Mouse (Mus musculus) erythroblast, embryonic 14.5 days (primary cell): ENCODE results near the gene Inava. TPM values are rescaled to one million over a fixed set of nuclear protein-coding genes. Genes with fewer than 3 reads are reported as not detected.

Source experiments
- H3K27me3 ChIP-seq: 2 replicates; pipeline ENCODE4 v1.6.1; 2012; ENCODE audit warnings: inconsistent platforms; ENCODE audit not compliant: control insufficient read depth
- H3K36me3 ChIP-seq: 2 replicates; pipeline ENCODE4 v1.6.1; 2012; ENCODE audit warnings: mild to moderate bottlenecking, inconsistent platforms; ENCODE audit not compliant: control insufficient read depth
- H3K4me1 ChIP-seq: 2 replicates; pipeline ENCODE4 v1.6.1; 2012; ENCODE audit warnings: inconsistent platforms; ENCODE audit not compliant: control insufficient read depth
- H3K4me3 ChIP-seq: replicated peaks from 2 replicates; pipeline ENCODE3; 2012; ENCODE audit warnings: moderate library complexity, mild to moderate bottlenecking, inconsistent platforms
- H3K9me3 ChIP-seq: 2 replicates; pipeline ENCODE4 v1.6.1; 2012; ENCODE audit warnings: low read length, inconsistent platforms, mixed read lengths; ENCODE audit not compliant: control insufficient read depth
- GATA1 ChIP-seq: IDR thresholded peaks from 2 replicates; pipeline ENCODE4 v1.6.1; 2012; ENCODE audit warnings: low read length, inconsistent platforms, mixed read lengths
- TAL1 ChIP-seq: IDR thresholded peaks from 3 replicates; pipeline ENCODE4 v1.6.1; 2012; ENCODE audit warnings: low read length, inconsistent platforms, mixed read lengths
- polyA plus RNA-seq: library from polyadenylated mRNA; stranded (reverse); fragments of >175 nt; gene quantifications from 2 replicates; pipeline ENCODE4 v1.2.3, GENCODE M21; 2012

The Inava gene
- not detected in 2 replicates for polyA plus RNA-seq

DNA sequence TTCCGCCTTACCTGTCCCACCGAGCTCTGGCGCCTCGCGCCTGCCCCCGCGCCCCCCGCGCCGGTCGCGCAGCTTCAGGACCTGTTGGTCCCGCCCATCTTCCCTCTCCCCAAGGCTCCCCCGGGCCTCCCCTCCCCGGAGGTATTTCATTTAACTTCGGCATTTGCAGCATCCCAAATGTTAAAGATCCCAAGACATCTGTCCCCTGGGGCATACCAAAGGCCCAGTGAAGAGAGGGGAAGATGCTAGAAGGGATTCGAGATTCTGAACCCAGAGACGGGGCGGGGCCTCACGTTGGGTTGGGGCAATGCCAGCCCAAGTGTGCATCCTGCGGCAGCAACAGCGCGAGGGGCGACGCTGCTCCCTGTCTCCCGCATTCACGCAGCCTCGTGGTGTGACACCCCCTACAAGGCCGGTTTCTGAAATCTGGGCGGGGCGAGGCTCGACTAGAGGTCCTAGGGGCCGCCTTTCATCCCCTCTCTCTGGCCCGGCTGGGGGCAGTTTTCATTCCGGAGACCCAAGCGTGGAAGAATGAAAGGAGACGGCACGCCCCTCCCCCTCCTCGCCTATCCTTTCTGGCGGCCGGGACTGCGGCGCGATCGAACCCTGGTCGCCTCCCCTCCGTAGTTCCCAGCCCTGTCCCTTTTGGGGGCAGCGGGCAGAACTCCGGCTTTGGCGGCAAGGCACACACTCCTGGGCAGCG is at the start of gene Inava:
Gene Inava (minus strand): TSS at position 373 of the 703 bp plus-strand sequence.
- Histone ChIP-seq H3K4me3 (peak within 1 kb of the TSS; percentile 53), H3K9me3 (peaks cover 4% of the 10 kb centered on the region; the same call in 1 of the 2 replicates), H3K27me3 (peaks cover 81% of the 10 kb centered on the region), H3K4me1 (peaks cover 14% of the 10 kb centered on the region), H3K36me3 (no peaks in the 10 kb centered on the region)
- TF ChIP-seq GATA1 (no peak), TAL1 (no peak)

DNA sequence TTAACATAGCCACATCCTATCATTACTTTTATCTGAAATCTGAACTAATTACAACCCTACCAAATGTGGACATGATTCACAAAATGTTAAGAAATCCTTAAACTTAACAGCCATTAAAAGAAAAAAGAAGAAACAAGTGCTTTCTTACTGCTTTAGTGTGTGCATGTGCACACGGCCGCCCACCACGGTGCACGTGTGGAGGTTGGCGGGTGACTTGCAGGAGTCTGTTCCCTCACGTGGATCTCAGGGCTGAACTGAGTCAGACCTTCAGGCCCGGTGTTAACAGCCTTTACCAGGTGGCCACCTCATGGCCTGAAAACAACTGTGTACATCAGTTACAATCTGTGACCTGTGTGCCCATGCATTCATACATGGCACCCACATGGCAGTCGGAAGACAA is 43.3 kb upstream of the Inava start:
- Histone ChIP-seq H3K9me3 (0 out of 2 replicates have a peak, but pooled peaks cover 3% of the 10 kb centered on the region), H3K4me3 (no peak overlapping the region), H3K36me3 (peaks cover 100% of the 10 kb centered on the region), H3K4me1 (no peaks in the 10 kb centered on the region), H3K27me3 (no peaks in the 10 kb centered on the region)
- TF ChIP-seq GATA1 (no peak), TAL1 (no peak)

DNA sequence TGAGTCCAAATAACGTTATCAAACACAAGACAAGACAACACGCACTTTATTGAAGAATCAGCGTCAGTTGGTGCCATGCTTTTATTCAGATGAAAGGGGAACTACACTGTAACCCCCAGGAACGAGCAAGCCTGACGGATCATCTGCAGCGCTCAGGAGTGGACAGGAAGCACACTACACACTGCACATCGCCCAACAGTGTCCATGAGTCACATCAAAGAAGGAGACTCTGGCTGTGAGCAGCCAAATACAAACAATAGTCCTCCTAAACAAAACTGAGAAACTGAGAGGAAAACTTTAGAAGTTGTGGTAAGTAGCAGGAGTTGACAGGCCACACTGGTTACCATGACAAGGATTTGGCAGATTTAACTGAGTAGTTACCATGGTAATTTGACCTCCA is 34.2 kb upstream of the Inava start:
- TF ChIP-seq GATA1 (no peak), TAL1 (no peak)
- Histone ChIP-seq H3K36me3 (peaks cover 59% of the 10 kb centered on the region), H3K4me1 (no peaks in the 10 kb centered on the region), H3K4me3 (no peak overlapping the region), H3K9me3 (no peaks in the 10 kb centered on the region), H3K27me3 (peaks cover 9% of the 10 kb centered on the region)

DNA sequence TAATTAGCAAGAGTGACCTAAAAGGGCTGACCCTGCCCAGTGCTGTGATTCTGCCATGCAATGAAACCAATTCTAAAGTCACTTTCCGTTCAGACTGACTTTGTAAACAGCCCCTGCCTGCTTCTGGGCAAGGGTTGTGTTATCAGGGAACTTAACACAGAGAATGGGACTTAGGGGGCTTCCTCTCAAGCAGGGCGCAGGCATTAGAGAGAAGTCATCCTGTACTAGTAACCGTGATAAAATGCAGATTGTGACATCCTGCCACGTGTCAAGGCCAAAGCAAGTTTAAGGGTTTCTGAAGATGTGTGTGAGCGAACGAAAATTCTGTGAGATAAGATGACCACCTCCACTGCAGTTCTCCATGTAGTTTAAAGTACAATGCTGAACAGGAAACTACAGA is 32.1 kb upstream of the Inava start:
- Histone ChIP-seq H3K27me3 (peaks cover 29% of the 10 kb centered on the region), H3K4me3 (no peak overlapping the region)
- TF ChIP-seq TAL1 (no peak), GATA1 (no peak)

DNA sequence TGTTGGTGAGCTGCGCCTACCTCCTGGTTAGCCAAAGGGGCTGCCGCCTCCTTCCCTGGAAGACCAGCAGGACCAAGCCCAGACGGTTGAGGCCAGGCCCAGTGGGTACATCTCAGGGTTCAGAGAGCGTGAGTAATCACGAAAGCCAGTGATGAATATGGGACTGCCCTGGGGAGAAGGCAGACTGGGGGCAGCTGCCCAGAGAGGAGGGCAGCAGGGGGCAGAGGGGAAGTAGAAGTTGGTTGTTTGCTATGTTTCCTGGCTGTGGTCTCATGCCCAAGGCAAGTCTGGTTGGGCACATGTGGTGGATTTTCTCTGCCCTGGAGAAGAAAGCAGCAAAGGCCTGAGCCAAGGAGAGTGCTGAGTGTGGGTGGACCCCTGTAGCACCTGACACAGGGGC is 29.3 kb upstream of the Inava start:
- peaks cover 11% of the 10 kb centered on the region for H3K36me3 ChIP-seq
- H3K4me1 ChIP-seq, result peaks cover 10% of the 10 kb centered on the region
- H3K9me3 ChIP-seq, result peaks cover 5% of the 10 kb centered on the region; the same call in 1 of the 2 replicates
- H3K4me3 ChIP-seq, result no peak overlapping the region
- no peak for TF ChIP-seq TAL1
- TF ChIP-seq GATA1, result no peak
- H3K27me3 ChIP-seq, result peaks cover 57% of the 10 kb centered on the region

More for the DNA sequence above, 32.1 kb upstream of the Inava start:
- Histone ChIP-seq H3K9me3 (no peaks in the 10 kb centered on the region), H3K4me1 (no peaks in the 10 kb centered on the region), H3K36me3 (peaks cover 38% of the 10 kb centered on the region)

DNA sequence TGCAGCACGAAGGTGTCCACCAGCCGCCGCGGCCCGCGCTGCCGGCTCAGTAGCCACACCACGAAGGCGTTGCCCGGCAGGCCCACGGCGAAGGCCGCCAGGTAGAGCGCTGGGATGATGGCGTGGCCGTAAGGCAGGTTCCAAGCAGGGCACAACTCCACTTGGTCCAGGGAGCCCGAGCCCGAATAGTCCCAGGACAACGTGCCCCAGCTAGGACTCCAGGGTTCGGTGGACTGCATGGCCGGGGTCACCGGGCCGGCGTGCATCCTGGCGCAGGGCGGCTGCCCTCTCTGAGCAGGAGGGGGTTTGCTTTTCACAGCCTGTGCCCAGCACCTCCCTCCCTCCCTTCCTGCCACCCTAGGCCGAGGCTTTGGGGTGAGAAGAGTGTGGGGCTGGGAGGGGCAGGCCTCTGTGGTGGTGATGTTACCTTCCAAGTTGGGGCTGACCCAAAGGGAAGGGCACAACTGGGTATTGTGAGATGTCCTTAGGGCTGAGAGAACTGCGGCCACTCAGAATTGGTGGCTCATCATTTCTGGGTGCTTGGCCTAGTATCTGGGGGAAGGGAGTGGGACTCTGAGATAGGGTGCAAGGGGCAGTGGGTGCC is 26.7 kb upstream of the Inava start, which contains the start of gene Gpr25:
Gene Gpr25 (minus strand): TSS at position 239 of the 604 bp plus-strand sequence.
- peaks cover 5% of the 10 kb centered on the region; the same call in 1 of the 2 replicates for H3K9me3 ChIP-seq
- no peak for TF ChIP-seq GATA1
- TF ChIP-seq TAL1, result no peak
- H3K36me3 ChIP-seq, result no peaks in the 10 kb centered on the region
- H3K4me3 ChIP-seq, result peak within 1 kb of the TSS; percentile 25
- peaks cover 82% of the 10 kb centered on the region for H3K27me3 ChIP-seq
- peaks cover 10% of the 10 kb centered on the region for H3K4me1 ChIP-seq

DNA sequence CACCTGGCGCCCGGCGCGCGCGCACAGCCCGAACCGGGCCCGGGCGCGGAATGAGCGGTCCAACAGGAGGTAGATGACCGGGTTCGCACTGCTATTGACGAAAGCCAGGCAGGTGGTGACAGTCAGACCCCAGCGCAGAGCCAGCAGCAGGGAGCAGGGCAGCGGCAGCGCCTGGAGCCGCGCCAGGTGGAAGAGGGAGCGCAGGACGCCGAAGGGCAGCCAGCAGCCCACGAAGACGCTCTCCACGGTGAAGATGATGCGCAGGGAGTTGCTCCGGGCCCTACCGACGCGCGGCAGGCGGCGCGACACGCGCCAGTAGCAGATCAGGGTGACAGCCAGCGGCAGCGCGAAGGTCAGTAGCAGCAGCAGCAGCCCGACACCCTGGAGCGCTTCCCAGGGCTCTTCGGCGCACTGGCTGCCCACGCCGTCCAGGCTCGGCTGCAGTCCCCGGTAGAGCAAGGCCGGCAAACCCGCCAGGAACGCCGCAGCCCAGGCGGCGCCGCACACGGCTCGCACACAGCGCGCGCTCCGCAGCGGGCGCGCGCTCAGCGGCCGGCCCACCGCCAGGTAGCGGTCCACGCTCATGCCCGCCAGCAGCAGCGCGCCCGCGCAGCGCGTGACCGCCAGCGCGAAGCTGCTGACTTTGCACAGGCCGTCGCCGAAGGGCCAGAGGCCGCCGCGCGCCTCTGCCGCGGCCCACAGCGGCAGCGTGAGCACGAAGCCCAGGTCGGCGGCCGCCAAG is 26.0 kb upstream of the Inava start:
- peaks cover 10% of the 10 kb centered on the region for H3K4me1 ChIP-seq
- H3K4me3 ChIP-seq, result peak overlapping the region; percentile 25
- TF ChIP-seq TAL1 (no peak), GATA1 (no peak)
- peaks cover 5% of the 10 kb centered on the region; the same call in 1 of the 2 replicates for H3K9me3 ChIP-seq
- peaks cover 88% of the 10 kb centered on the region for H3K27me3 ChIP-seq
- no peaks in the 10 kb centered on the region for H3K36me3 ChIP-seq

DNA sequence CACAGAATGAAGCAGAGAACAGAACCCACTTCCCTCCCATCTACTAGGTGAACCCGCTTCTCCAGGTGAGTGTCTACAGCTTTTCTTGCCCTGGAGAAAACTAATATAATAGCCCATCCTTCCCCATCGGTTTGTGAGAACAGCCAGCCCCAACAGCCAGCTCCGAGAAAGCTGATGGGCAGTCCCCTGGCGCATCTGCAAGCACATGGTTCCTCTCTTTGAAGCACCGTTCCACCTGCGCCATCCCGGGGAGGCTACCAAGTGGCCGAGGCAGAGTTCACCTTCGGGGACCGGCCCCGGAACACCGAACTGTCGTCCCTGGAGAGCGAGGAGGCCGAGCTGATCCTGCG is 25.5 kb upstream of the Inava start:
- TF ChIP-seq GATA1 (no peak), TAL1 (no peak)
- Histone ChIP-seq H3K27me3 (peaks cover 89% of the 10 kb centered on the region), H3K4me3 (no peak overlapping the region), H3K4me1 (peaks cover 10% of the 10 kb centered on the region), H3K9me3 (peaks cover 5% of the 10 kb centered on the region; the same call in 1 of the 2 replicates), H3K36me3 (no peaks in the 10 kb centered on the region)

DNA sequence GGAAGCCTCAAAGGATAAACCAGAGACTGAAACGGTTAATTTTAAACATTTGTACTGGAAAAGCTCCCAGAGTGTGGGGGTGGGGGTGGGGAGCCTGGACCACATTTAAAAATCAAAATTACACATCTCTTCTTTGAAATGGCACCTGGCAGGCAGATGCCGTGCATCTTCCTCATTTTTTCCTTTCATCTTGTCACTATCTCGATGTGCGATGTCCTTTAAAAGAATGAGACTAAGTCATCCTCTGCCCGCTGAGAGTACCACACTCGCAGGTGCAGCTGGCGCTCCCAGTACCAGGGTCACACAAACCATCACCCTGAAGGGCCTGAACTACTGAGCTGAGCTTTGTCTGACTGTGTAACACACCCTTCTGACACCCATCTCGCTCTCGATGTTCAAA is 24.4 kb upstream of the Inava start:
- Histone ChIP-seq H3K27me3 (peaks cover 84% of the 10 kb centered on the region), H3K9me3 (peaks cover 5% of the 10 kb centered on the region; the same call in 1 of the 2 replicates), H3K36me3 (no peaks in the 10 kb centered on the region), H3K4me1 (peaks cover 10% of the 10 kb centered on the region), H3K4me3 (no peak overlapping the region)
- TF ChIP-seq GATA1, result no peak
